Comparison of ENCODE assay signal across 24 mouse cellular contexts in genomic region chr4:98569904-98570303, GRCm38 (mm10).
A peak's percentile ranks its signal among the peaks of the same experiment; 100 is the strongest.
DNase-seq lines count a peak whose midpoint lies in the region; ATAC-seq and TF ChIP-seq lines count a peak whose summit lies in the region.
"Had no signal": no experiment of that assay in that cellular context is flagged by ENCODE, and none has a peak within 500 bp of the region (broad histone marks: within the 10 kb centered on the region; RNA-seq: fewer than 3 reads in every experiment).

No protein-coding gene starts in this region.

- WGBS in kidney, adult 2 months: 56% methylated on average over 4 of the region's 4 CpGs
- WGBS in lung, embryonic 14.5 days: 24% methylated on average over 4 of the region's 4 CpGs
- WGBS in stomach, postnatal 0 days: 23% methylated on average over 4 of the region's 4 CpGs

- no peak overlapping the region for H3K9ac ChIP-seq in lung, embryonic 14.5 days
- no peak overlapping the region for H3K9ac ChIP-seq in stomach, postnatal 0 days (ENCODE audit: low read length)
- H3K9ac ChIP-seq: embryonic facial prominence, embryonic 12.5 days; forebrain, embryonic 12.5 days; heart, embryonic 13.5 days; hindbrain, embryonic 12.5 days; limb, embryonic 13.5 days; liver, embryonic 15.5 days; midbrain, embryonic 13.5 days had no signal

- no peaks in the 10 kb centered on the region for H3K27me3 ChIP-seq in kidney, adult 2 months (replicated peaks; ENCODE audit: control insufficient read depth, insufficient read depth, low read length)
- H3K27me3 ChIP-seq in lung, embryonic 14.5 days (ENCODE audit: insufficient read depth, low read length): no peaks in the 10 kb centered on the region
- no peaks in the 10 kb centered on the region for H3K27me3 ChIP-seq in stomach, postnatal 0 days (ENCODE audit: control insufficient read depth, insufficient read depth, low read length)
- H3K27me3 ChIP-seq: embryonic facial prominence, embryonic 12.5 days; forebrain, embryonic 12.5 days; heart, embryonic 13.5 days; hindbrain, embryonic 12.5 days; limb, embryonic 13.5 days; liver, embryonic 15.5 days; midbrain, embryonic 13.5 days had no signal

- ATAC-seq in lung, embryonic 14.5 days (ENCODE audit: insufficient read depth): no peak
- ATAC-seq in stomach, postnatal 0 days (ENCODE audit: low FRiP score, low TSS enrichment): peak; percentile 54; the same call in 1 of the 2 replicates
- ATAC-seq: intestine, postnatal 0 days; midbrain, embryonic 13.5 days had no signal

- no peaks in the 10 kb centered on the region for H3K36me3 ChIP-seq in kidney, adult 2 months (ENCODE audit: control insufficient read depth, insufficient read depth, low read length)
- H3K36me3 ChIP-seq in lung, embryonic 14.5 days (ENCODE audit: insufficient read depth): no peaks in the 10 kb centered on the region
- H3K36me3 ChIP-seq in stomach, postnatal 0 days (ENCODE audit: control insufficient read depth, insufficient read depth, low read length): no peaks in the 10 kb centered on the region
- H3K36me3 ChIP-seq: embryonic facial prominence, embryonic 12.5 days; forebrain, embryonic 12.5 days; heart, embryonic 13.5 days; hindbrain, embryonic 12.5 days; liver, embryonic 15.5 days; midbrain, embryonic 13.5 days had no signal

- H3K4me1 ChIP-seq in kidney, adult 2 months (ENCODE audit: control insufficient read depth, insufficient read depth, low read length): no peaks in the 10 kb centered on the region
- H3K4me1 ChIP-seq in lung, embryonic 14.5 days (ENCODE audit: insufficient read depth): 0 out of 2 replicates have a peak, but pooled peaks cover 3% of the 10 kb centered on the region
- no peaks in the 10 kb centered on the region for H3K4me1 ChIP-seq in stomach, postnatal 0 days (replicated peaks; ENCODE audit: control insufficient read depth, insufficient read depth)
- H3K4me1 ChIP-seq: embryonic facial prominence, embryonic 12.5 days; hindbrain, embryonic 12.5 days; liver, embryonic 15.5 days; midbrain, embryonic 13.5 days had no signal

- no peak for TF ChIP-seq POLR2A in kidney, adult 2 months (IDR thresholded peaks at IDR 0.05; ENCODE audit: low read depth, low read length)

- no peak overlapping the region for H3K4me3 ChIP-seq in kidney, adult 2 months (ENCODE audit: insufficient read depth, low read depth, low read length)
- no peak overlapping the region for H3K4me3 ChIP-seq in lung, embryonic 14.5 days (ENCODE audit: low read depth, low read length)
- no peak overlapping the region for H3K4me3 ChIP-seq in stomach, postnatal 0 days (ENCODE audit: low read depth, low read length)
- H3K4me3 ChIP-seq: embryonic facial prominence, embryonic 12.5 days; erythroblast, embryonic 14.5 days; forebrain, embryonic 12.5 days; heart, adult 2 months; heart, embryonic 13.5 days; hindbrain, embryonic 12.5 days; limb, embryonic 13.5 days; liver, embryonic 15.5 days; midbrain, embryonic 13.5 days had no signal

- TF ChIP-seq CTCF in kidney, adult 2 months (conservative IDR thresholded peaks at IDR 0.05; ENCODE audit: insufficient read depth, insufficient read length, low read depth, low read length): no peak
- no peak for TF ChIP-seq CTCF in lung, embryonic 14.5 days (IDR thresholded peaks at IDR 0.05; ENCODE audit: low read depth)
- no peak for TF ChIP-seq CTCF in stomach, postnatal 0 days (IDR thresholded peaks at IDR 0.05; ENCODE audit: low read depth)

- peak; percentile 21 for DNase-seq in kidney, adult 2 months
- no peak for DNase-seq in kidney, adult 8-10 months
- peak; percentile 40 for DNase-seq in lung, embryonic 14.5 days
- DNase-seq in lung, postnatal 14 days: no peak
- peak; percentile 23 for DNase-seq in embryo, embryonic 10.5 days (ENCODE audit: low spot score)
- DNase-seq in stomach, postnatal 0 days (ENCODE audit: low spot score): no peak
- DNase-seq in heart, postnatal 10 days: no peak
- DNase-seq: adrenal gland, postnatal 14 days; cerebellum, adult 8-10 months; cerebellum, postnatal 36 days; gastrocnemius, postnatal 25 days; heart, adult 2 months; kidney, postnatal 4 days; thymus, adult 18-20 months; thymus, postnatal 36 days had no signal

- intact Hi-C loops in heart, postnatal 10 days (cut with DNase I): no loop called here

- H3K9me3 ChIP-seq in lung, embryonic 14.5 days (ENCODE audit: low read depth, low read length): no peaks in the 10 kb centered on the region
- H3K9me3 ChIP-seq in stomach, postnatal 0 days (ENCODE audit: control insufficient read depth, low read length): no peaks in the 10 kb centered on the region
- H3K9me3 ChIP-seq: embryonic facial prominence, embryonic 12.5 days; forebrain, embryonic 12.5 days; hindbrain, embryonic 12.5 days; limb, embryonic 13.5 days; liver, embryonic 15.5 days; midbrain, embryonic 13.5 days had no signal

- no peak for TF ChIP-seq EP300 in stomach, postnatal 0 days (optimal IDR thresholded peaks at IDR 0.05)

- no peak overlapping the region for H3K4me2 ChIP-seq in lung, embryonic 14.5 days
- H3K4me2 ChIP-seq in stomach, postnatal 0 days (replicated peaks; ENCODE audit: low read depth): no peak overlapping the region
- H3K4me2 ChIP-seq: embryonic facial prominence, embryonic 12.5 days; forebrain, embryonic 12.5 days; heart, embryonic 13.5 days; hindbrain, embryonic 12.5 days; limb, embryonic 13.5 days; liver, embryonic 15.5 days; midbrain, embryonic 13.5 days had no signal

- H3K27ac ChIP-seq in kidney, adult 2 months (ENCODE audit: insufficient read depth, low read depth, low read length): no peak overlapping the region
- no peak overlapping the region for H3K27ac ChIP-seq in lung, embryonic 14.5 days (ENCODE audit: low read depth)
- no peak overlapping the region for H3K27ac ChIP-seq in stomach, postnatal 0 days (replicated peaks)
- H3K27ac ChIP-seq: embryonic facial prominence, embryonic 12.5 days; forebrain, embryonic 12.5 days; heart, adult 2 months; heart, embryonic 13.5 days; hindbrain, embryonic 12.5 days; limb, embryonic 13.5 days; liver, embryonic 15.5 days; midbrain, embryonic 13.5 days had no signal

Comparison
In these comparisons a context has a peak if more than half of its experiments do, and no peak if none do; other contexts are left out.
1. DNase-seq: peak in kidney, adult 2 months (single experiment), lung, embryonic 14.5 days (single experiment) and embryo, embryonic 10.5 days (single experiment); none in kidney, adult 8-10 months (0 of 2), lung, postnatal 14 days (single experiment), stomach, postnatal 0 days (single experiment) and heart, postnatal 10 days (0 of 2).